Mouse (Mus musculus) lung, embryonic 15.5 days (tissue): ENCODE results near the gene Fcgr3. TPM values are rescaled to one million over a fixed set of nuclear protein-coding genes. Genes with fewer than 3 reads are reported as not detected.

Experiments
- ATAC-seq: fragments of 200-750 bp; cut with Nextera tagmentation; 2 replicates; pipeline ENCODE4 v1.8.0; 2017; ENCODE audit warnings: moderate number of reproducible peaks, borderline replicate concordance; ENCODE audit not compliant: low FRiP score, low TSS enrichment; ENCODE audit errors: extremely low read depth
- H3K27ac ChIP-seq: fragments of 300-500 bp; sonication (generic); 2 replicates; pipeline ENCODE4 v1.5.1; 2015; ENCODE audit warnings: moderate library complexity, mild to moderate bottlenecking, inconsistent platforms
- H3K27me3 ChIP-seq: fragments of 300-500 bp; sonication (generic); 2 replicates; pipeline ENCODE4 v1.6.1; 2015; ENCODE audit warnings: inconsistent platforms
- H3K36me3 ChIP-seq: fragments of 300-500 bp; sonication (generic); 2 replicates; pipeline ENCODE4 v1.6.1; 2015; ENCODE audit warnings: inconsistent platforms
- H3K4me1 ChIP-seq: fragments of 300-500 bp; sonication (generic); 2 replicates; pipeline ENCODE4 v1.6.1; 2015; ENCODE audit warnings: inconsistent platforms
- H3K4me2 ChIP-seq: fragments of 300-500 bp; sonication (generic); 2 replicates; pipeline ENCODE4 v1.6.1; 2015; ENCODE audit warnings: inconsistent platforms, mild to moderate bottlenecking, moderate library complexity
- H3K4me3 ChIP-seq: fragments of 300-500 bp; sonication (generic); 2 replicates; pipeline ENCODE4 v1.5.1; 2015; ENCODE audit warnings: mild to moderate bottlenecking, inconsistent platforms
- H3K9ac ChIP-seq: fragments of 300-500 bp; sonication (generic); 2 replicates; pipeline ENCODE4 v1.6.1; 2015; ENCODE audit warnings: inconsistent platforms
- H3K9me3 ChIP-seq: fragments of 300-500 bp; sonication (generic); 2 replicates; pipeline ENCODE4 v1.6.1; 2016; ENCODE audit warnings: inconsistent platforms
- WGBS: fragments of 180-500 bp; shearing (Covaris S2); methylation state at CpG from one replicate; pipeline ENCODE4 v1.1.7; 2015; 5-methylcytosine and 5-hydroxymethylcytosine counted together
- polyA plus RNA-seq: library from polyadenylated mRNA; unstranded; fragments of >200 nt; fragmentation: Nextera tagmentation; extraction: Ambion mirVana; gene quantifications from 2 replicates; pipeline ENCODE4 v1.2.1, GENCODE M21; 2015

The Fcgr3 gene
- polyA plus RNA-seq, 1 experiment from 2014 or later: 15.1 TPM

- Histone ChIP-seq H3K4me2 (peak overlapping the region; percentile 90), H3K4me3 (peak overlapping the region; percentile 53), H3K9ac (peak overlapping the region; percentile 44; the same call in 1 of the 2 replicates), H3K9me3 (no peaks in the 10 kb centered on the region), H3K4me1 (peaks cover 15% of the 10 kb centered on the region; the same call in 1 of the 2 replicates), H3K27ac (no peak overlapping the region), H3K36me3 (no peaks in the 10 kb centered on the region), H3K27me3 (peaks cover 39% of the 10 kb centered on the region)
- ATAC-seq: no peak
- WGBS: 5% methylated on average over 10 of the region's 10 CpGs
Measured at GRCm38 (mm10) chr1:171032691-171033090, 32.0 kb downstream of the Fcgr3 start.

GRCm38 (mm10) chr1:171031752-171032151 lies 33.0 kb downstream of the Fcgr3 start:
- no peaks in the 10 kb centered on the region for H3K36me3 ChIP-seq
- H3K4me3 ChIP-seq: no peak overlapping the region
- H3K27me3 ChIP-seq: peaks cover 39% of the 10 kb centered on the region
- H3K4me1 ChIP-seq: peaks cover 15% of the 10 kb centered on the region; the same call in 1 of the 2 replicates
- no peaks in the 10 kb centered on the region for H3K9me3 ChIP-seq
- no peak overlapping the region for H3K4me2 ChIP-seq
- no peak for ATAC-seq
- no peak overlapping the region for H3K27ac ChIP-seq
- H3K9ac ChIP-seq: no peak overlapping the region
- WGBS: 83% methylated on average over 3 of the region's 3 CpGs

- ATAC-seq: no peak
- 65% methylated on average over 7 of the region's 7 CpGs for WGBS
- no peak overlapping the region for H3K4me3 ChIP-seq
Measured at GRCm38 (mm10) chr1:171019311-171019950, 45.3 kb downstream of the Fcgr3 start.

DNA sequence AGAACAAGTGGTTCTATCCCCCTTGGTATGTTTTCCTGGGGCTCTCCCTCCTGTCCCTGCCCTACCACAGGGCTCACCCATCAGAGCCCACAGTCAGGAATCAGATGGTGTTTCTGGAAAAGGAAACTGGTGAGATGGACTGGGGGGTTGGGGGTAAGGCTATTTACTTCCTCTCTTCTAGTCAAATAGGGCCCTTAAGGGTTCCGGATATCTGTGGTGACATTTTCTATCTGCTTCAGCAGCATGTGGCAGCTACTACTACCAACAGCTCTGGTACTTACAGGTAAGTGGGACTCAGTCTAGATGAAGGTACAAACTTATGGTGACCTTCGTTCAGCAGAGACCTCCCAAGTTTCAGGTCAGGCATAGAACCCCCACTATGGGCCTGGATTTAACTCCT lies 46.0 kb downstream of the Fcgr3 start, which contains the start of gene Fcgr4:
Fcgr4 (plus strand) TSS at position 184 of the 400 bp plus-strand sequence.
- no peak for ATAC-seq
- Histone ChIP-seq H3K4me1 (no peaks in the 10 kb centered on the region), H3K27ac (no peak within 1 kb of the TSS), H3K36me3 (no peaks in the 10 kb centered on the region), H3K9ac (no peak within 1 kb of the TSS), H3K9me3 (no peaks in the 10 kb centered on the region), H3K4me2 (no peak within 1 kb of the TSS), H3K4me3 (no peak within 1 kb of the TSS), H3K27me3 (no peaks in the 10 kb centered on the region)
- WGBS: 74% methylated on average over 2 of the region's 2 CpGs

More at GRCm38 (mm10) chr1:171019311-171019950, 45.3 kb downstream of the Fcgr3 start:
- no peak overlapping the region for H3K4me2 ChIP-seq
- H3K27ac ChIP-seq: no peak overlapping the region
- no peak overlapping the region for H3K9ac ChIP-seq
- H3K9me3 ChIP-seq: no peaks in the 10 kb centered on the region
- H3K27me3 ChIP-seq: no peaks in the 10 kb centered on the region
- H3K36me3 ChIP-seq: no peaks in the 10 kb centered on the region
- H3K4me1 ChIP-seq: no peaks in the 10 kb centered on the region

DNA sequence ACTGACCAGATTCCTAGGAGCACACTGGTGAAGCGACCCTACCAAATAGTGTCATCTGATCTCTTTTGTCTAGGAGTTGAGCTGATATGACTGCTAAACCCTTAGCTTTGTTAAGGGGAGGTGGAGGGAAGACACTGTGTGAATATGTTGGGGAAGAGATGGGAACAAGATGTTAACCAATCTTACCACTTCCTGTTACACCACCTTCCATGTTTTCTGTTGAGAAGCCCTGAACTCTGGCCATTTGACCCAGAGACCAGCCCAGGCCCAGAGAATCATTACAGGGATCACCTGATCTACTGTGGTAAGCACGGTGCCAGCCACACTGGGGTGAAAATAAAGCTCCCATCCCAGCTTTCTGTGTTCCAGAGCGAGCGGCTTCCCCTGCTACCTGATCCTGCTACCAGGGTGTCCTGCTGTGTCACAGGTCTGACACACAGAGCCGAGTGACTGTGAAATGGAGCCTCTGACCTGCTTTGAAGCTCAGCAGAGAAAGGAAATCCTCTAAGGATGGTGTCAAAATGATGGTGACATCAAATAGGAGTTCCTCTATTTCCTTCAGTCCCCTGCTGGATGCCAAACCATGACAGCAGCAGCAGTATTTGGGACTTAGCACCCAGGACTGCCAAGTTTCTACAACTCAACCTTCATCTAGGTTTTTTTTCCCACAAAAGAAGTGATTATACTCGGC lies 47.1 kb downstream of the Fcgr3 start:
- 41% methylated on average over 6 of the region's 6 CpGs for WGBS
- H3K9me3 ChIP-seq: no peaks in the 10 kb centered on the region
- no peak for ATAC-seq

DNA sequence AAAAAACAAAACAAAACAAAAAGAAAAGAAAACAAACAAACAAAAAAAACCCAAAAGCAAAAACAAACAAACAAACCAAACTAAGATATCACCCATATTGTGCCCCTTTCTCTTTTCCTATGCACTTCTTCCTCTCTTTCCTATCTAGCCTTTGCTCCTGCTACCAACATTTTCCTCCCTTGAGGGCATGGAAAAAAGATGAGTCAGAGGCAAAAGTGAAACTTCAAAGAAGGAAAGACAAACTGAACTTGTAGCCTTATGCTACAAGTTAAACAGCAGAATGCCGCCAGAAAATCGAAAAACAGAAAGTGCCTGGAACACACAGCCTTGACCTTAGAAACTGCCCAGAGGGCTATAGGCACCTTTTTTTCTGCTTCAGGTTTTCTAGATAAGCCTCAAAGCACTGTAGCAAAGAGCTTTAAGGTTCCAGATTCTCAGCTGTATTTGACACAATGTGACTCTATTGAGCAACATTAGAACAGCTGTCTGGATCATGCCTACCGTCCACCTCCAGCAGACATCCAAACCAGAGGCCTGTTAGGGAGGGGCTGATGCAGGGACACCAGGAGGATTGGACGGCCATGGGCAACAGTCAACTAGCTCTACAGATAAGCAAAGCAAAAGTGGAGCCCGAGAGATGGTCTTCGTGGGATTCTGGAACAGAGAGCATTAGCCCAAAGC lies 47.9 kb downstream of the Fcgr3 start:
- Histone ChIP-seq H3K4me2 (no peak overlapping the region), H3K9me3 (no peaks in the 10 kb centered on the region), H3K36me3 (no peaks in the 10 kb centered on the region), H3K27ac (no peak overlapping the region), H3K27me3 (no peaks in the 10 kb centered on the region), H3K4me3 (no peak overlapping the region), H3K4me1 (no peaks in the 10 kb centered on the region), H3K9ac (no peak overlapping the region)
- WGBS: 69% methylated on average over 6 of the region's 6 CpGs
- ATAC-seq: no peak

More for the DNA sequence above, 47.1 kb downstream of the Fcgr3 start:
- Histone ChIP-seq H3K4me3 (no peak overlapping the region), H3K27ac (no peak overlapping the region), H3K27me3 (no peaks in the 10 kb centered on the region), H3K36me3 (no peaks in the 10 kb centered on the region), H3K9ac (no peak overlapping the region), H3K4me1 (no peaks in the 10 kb centered on the region), H3K4me2 (no peak overlapping the region)

DNA sequence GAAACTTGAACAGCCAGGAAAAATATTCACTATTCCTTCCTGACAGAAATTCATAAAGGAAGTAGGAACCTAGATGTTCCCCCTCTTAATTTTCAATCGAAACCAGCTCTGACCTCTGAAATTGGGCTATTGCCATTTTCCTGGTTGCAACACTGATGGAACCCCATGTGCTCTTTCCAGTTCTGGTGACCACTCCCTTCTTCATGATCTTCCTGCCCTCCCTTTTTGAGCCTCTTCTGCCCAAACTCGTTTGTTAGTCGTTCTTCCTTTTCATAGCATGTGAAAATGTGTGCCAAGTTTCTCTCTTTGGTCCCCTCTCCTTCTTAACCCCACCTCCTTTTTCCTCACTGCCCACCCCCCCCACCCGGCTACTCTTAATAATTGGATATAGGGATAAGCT lies 53.0 kb downstream of the Fcgr3 start:
- H3K9me3 ChIP-seq: no peaks in the 10 kb centered on the region
- H3K27me3 ChIP-seq: no peaks in the 10 kb centered on the region
- no peak overlapping the region for H3K9ac ChIP-seq
- H3K4me1 ChIP-seq: no peaks in the 10 kb centered on the region
- no peak overlapping the region for H3K27ac ChIP-seq
- H3K4me3 ChIP-seq: no peak overlapping the region
- 73% methylated on average over 4 of the region's 4 CpGs for WGBS
- H3K4me2 ChIP-seq: no peak overlapping the region
- no peaks in the 10 kb centered on the region for H3K36me3 ChIP-seq
- ATAC-seq: no peak

GRCm38 (mm10) chr1:171006905-171007304 lies 57.8 kb downstream of the Fcgr3 start:
- H3K9ac ChIP-seq: no peak overlapping the region
- H3K4me1 ChIP-seq: no peaks in the 10 kb centered on the region
- H3K27me3 ChIP-seq: no peaks in the 10 kb centered on the region
- WGBS: 83% methylated on average over 2 of the region's 2 CpGs
- no peak for ATAC-seq
- H3K36me3 ChIP-seq: no peaks in the 10 kb centered on the region
- H3K4me3 ChIP-seq: no peak overlapping the region
- H3K4me2 ChIP-seq: no peak overlapping the region
- no peaks in the 10 kb centered on the region for H3K9me3 ChIP-seq
- no peak overlapping the region for H3K27ac ChIP-seq

- Histone ChIP-seq H3K9me3 (no peaks in the 10 kb centered on the region), H3K4me1 (no peaks in the 10 kb centered on the region), H3K4me2 (no peak overlapping the region), H3K27me3 (no peaks in the 10 kb centered on the region), H3K4me3 (no peak overlapping the region), H3K9ac (no peak overlapping the region), H3K36me3 (no peaks in the 10 kb centered on the region), H3K27ac (no peak overlapping the region)
- 78% methylated on average over 4 of the region's 4 CpGs for WGBS
- no peak for ATAC-seq
Measured at GRCm38 (mm10) chr1:171006335-171006734, 58.4 kb downstream of the Fcgr3 start.

DNA sequence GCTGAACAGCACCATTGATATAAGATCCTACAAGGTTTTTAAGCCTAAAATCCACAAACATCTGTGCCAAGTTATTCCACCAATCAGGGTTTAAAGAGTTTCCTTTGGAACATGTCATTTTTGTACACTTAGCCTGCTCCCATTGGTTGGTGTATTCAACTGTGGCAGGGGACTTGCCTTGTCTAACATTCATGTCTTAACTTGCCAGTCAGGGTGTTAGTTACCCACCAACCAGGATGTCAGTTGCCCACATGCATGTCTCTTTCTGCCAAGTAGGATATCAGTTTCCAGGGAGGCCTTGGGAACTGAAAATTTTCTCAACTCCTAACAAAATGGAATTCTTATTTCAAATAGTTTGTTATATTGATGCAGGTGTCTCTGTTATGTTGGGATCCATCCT lies 59.1 kb downstream of the Fcgr3 start:
- Histone ChIP-seq H3K9me3 (no peaks in the 10 kb centered on the region), H3K4me2 (no peak overlapping the region), H3K9ac (no peak overlapping the region), H3K4me1 (no peaks in the 10 kb centered on the region), H3K4me3 (no peak overlapping the region), H3K27ac (no peak overlapping the region), H3K36me3 (no peaks in the 10 kb centered on the region), H3K27me3 (no peaks in the 10 kb centered on the region)
- no peak for ATAC-seq

- no peak for ATAC-seq
- WGBS: 50% methylated on average over 6 of the region's 6 CpGs
- no peaks in the 10 kb centered on the region for H3K27me3 ChIP-seq
- no peak overlapping the region for H3K27ac ChIP-seq
- no peaks in the 10 kb centered on the region for H3K4me1 ChIP-seq
- no peak overlapping the region for H3K4me3 ChIP-seq
- H3K4me2 ChIP-seq: no peak overlapping the region
- no peaks in the 10 kb centered on the region for H3K36me3 ChIP-seq
- H3K9me3 ChIP-seq: no peaks in the 10 kb centered on the region
- H3K9ac ChIP-seq: no peak overlapping the region
Measured at GRCm38 (mm10) chr1:171005081-171005480, 59.7 kb downstream of the Fcgr3 start.
